Mouse (Mus musculus) liver, adult 2 months (tissue): ENCODE data around the gene Myo1d.

Experiments
- CTCF ChIP-seq: fragments of 200-500 bp; IDR thresholded peaks from 2 replicates; pipeline ENCODE4 v1.5.1; 2011; ENCODE audit warnings: low read depth, low read length, control low read depth
- POLR2A ChIP-seq: fragments of 200-500 bp; IDR thresholded peaks from 2 replicates; pipeline ENCODE4 v1.6.1; 2011; ENCODE audit warnings: low read length, control low read depth; ENCODE audit not compliant: insufficient read depth; ENCODE audit errors: extremely low read depth

GRCm38 (mm10) chr11:80503281-80503680 lies 276.5 kb downstream of the Myo1d start:
- TF ChIP-seq POLR2A (no peak), CTCF (no peak)
